Mouse (Mus musculus) lung, adult 2 months (tissue): Measurements from ENCODE around the gene Masp2.

Experiments
- CTCF ChIP-seq: fragments of 200-500 bp; IDR thresholded peaks from 2 replicates; pipeline ENCODE4 v1.5.1; 2011; ENCODE audit warnings: mild to moderate bottlenecking, low read length, control low read depth; ENCODE audit not compliant: insufficient read depth
- POLR2A ChIP-seq: fragments of 200-500 bp; IDR thresholded peaks from 2 replicates; pipeline ENCODE4 v1.6.1; 2011; ENCODE audit warnings: low read depth, mild to moderate bottlenecking, control low read depth, low read length, borderline replicate concordance; ENCODE audit errors: extremely low read depth

DNA sequence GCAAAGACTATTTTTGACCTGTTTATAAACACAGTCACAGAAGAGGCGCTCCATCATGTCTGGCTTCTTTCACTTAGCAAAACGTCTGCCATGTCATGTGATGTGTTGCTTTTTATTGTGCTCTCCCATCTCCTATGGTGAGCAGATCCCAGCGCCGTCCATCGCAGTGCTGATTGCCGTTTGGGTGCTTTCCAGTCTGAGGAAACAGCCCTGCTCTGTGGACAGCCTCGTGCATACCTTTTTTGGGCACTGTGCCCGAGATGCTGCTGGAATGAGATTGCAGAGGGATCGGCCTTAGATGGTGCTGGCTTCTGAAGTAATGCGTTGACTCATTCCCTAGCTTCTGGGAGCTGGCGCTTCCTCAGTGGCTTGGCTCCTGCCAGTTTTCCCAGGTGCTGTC, 44.3 kb downstream of the Masp2 start:
- no peak for TF ChIP-seq CTCF
- no peak for TF ChIP-seq POLR2A
